Mouse (Mus musculus): ENCODE results near the gene Col6a6. TPM values are rescaled to one million over a fixed set of nuclear protein-coding genes. Genes with fewer than 3 reads are reported as not detected.

Col6a6 gene
- polyA plus RNA-seq, 1 experiment, result 0.28 TPM

DNA sequence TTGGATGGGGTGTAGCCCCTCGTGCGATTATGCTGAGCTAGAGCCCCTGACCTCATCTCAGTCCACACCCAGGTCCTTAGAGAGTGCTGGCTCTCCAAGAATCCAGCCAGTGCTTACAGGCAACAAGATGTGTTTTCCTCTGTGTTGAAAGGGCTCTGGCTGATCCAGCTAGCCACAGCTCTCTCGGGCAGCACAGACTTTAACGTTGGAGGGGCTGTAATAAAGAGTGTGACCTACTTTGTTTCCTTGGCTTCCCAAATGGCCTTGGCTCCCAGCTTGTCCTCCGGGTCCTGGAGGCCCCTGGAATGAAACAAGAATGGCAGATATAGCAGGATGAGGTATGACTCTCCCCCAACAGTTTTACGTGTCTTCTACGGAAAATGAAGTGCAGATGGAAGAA, 96.0 kb downstream of the Col6a6 start:
- no peak overlapping the region for H3K4me3 ChIP-seq (ENCODE audit: insufficient read depth, low read depth, low read length)
- TF ChIP-seq CTCF (conservative IDR thresholded peaks at IDR 0.05; ENCODE audit: insufficient read depth, insufficient read length, low read depth, low read length) (no peak), POLR2A (IDR thresholded peaks at IDR 0.05; ENCODE audit: low read depth, low read length) (no peak)
- no peaks in the 10 kb centered on the region; the same call in 1 of the 2 replicates for H3K4me1 ChIP-seq (ENCODE audit: control insufficient read depth, insufficient read depth, low read length)
- no peak for DNase-seq
- H3K27me3 ChIP-seq (replicated peaks; ENCODE audit: control insufficient read depth, insufficient read depth, low read length), result no peaks in the 10 kb centered on the region
- WGBS, result 55% methylated on average over 7 of the region's 7 CpGs
- no peaks in the 10 kb centered on the region for H3K36me3 ChIP-seq (ENCODE audit: control insufficient read depth, insufficient read depth, low read length)
- no peak overlapping the region for H3K27ac ChIP-seq (ENCODE audit: insufficient read depth, low read depth, low read length)

DNA sequence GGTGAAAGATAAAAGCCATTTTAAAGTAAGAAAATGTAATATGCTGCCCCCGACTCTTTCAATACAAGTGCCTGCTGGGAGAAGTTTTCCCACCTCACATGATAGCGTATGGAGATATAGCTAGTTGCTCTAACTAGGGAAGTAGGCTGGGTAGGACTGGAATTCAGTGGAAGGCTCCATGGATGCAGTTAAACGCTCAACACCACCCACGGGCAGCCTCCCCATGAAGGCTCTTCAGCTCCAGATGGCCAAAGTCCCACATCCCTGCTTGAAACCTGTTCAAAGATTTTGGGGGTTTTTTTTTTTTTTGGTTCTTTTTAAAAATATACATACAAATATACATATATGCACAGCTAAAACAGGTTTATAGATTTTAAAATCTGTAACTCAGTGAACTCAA, 107.5 kb downstream of the Col6a6 start:
- no peaks in the 10 kb centered on the region for H3K36me3 ChIP-seq (ENCODE audit: control insufficient read depth, insufficient read depth, low read length)
- WGBS, result 87% methylated on average over 4 of the region's 4 CpGs
- no peak overlapping the region for H3K4me3 ChIP-seq (ENCODE audit: insufficient read depth, low read depth, low read length)
- no peak for DNase-seq
- H3K27ac ChIP-seq (ENCODE audit: insufficient read depth, low read depth, low read length), result no peak overlapping the region
- no peak for TF ChIP-seq CTCF (conservative IDR thresholded peaks at IDR 0.05; ENCODE audit: insufficient read depth, insufficient read length, low read depth, low read length)
- no peak for TF ChIP-seq POLR2A (IDR thresholded peaks at IDR 0.05; ENCODE audit: low read depth, low read length)
- H3K4me1 ChIP-seq (ENCODE audit: control insufficient read depth, insufficient read depth, low read length), result no peaks in the 10 kb centered on the region
- H3K27me3 ChIP-seq (replicated peaks; ENCODE audit: control insufficient read depth, insufficient read depth, low read length), result no peaks in the 10 kb centered on the region

DNA sequence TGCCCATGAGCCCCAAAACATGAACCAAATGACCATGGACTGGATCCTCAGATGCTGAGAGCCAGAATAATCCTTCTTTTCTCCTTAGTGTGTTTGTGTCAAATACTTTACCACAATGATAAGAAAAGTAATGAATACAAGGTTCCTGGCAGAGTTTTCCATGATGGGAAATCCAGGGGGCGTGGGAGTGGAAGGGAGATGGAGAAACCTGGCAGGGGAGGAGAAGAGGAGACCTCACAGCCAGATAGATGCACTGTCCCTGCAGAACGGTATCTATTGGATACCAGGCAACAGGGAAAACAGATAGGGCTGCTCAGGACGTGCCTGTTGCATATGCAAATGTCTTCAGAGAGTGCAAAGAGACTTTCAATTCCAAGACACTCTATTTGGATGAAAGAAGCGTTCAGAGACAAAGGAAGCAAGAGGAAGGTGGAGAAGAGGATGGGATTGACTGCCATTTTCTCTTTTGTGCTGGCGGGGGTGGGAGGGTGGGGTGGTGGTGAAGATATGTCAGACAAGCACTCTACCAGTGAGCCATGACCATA, 108.0 kb downstream of the Col6a6 start:
- Histone ChIP-seq H3K4me3 (ENCODE audit: insufficient read depth, low read depth, low read length) (no peak overlapping the region), H3K27me3 (replicated peaks; ENCODE audit: control insufficient read depth, insufficient read depth, low read length) (no peaks in the 10 kb centered on the region), H3K4me1 (ENCODE audit: control insufficient read depth, insufficient read depth, low read length) (no peaks in the 10 kb centered on the region), H3K27ac (ENCODE audit: insufficient read depth, low read depth, low read length) (no peak overlapping the region), H3K36me3 (ENCODE audit: control insufficient read depth, insufficient read depth, low read length) (no peaks in the 10 kb centered on the region)
- no peak for TF ChIP-seq CTCF (conservative IDR thresholded peaks at IDR 0.05; ENCODE audit: insufficient read depth, insufficient read length, low read depth, low read length)
- 47% methylated on average over 5 of the region's 5 CpGs for WGBS
- DNase-seq, result no peak

DNA sequence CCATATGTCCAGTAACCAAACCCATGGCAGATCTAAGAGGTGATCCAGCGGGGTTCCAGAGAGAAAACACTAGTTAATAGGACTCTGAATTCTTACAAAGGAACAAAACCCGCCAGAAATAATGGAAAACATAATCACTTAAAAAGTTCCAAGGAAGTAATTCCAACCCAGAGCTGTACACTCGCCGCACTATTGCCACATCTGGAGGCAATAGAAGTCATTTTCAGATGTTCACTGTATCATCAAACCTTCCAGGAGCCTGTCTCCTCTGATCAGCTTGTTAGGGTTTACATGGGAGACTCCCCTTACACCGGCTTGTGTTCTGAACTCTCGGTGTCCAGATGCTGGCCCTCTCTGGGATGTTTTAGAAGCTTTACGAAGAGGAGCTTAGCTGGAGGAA, 108.6 kb downstream of the Col6a6 start:
- WGBS, result 87% methylated on average over 7 of the region's 7 CpGs
- TF ChIP-seq CTCF (conservative IDR thresholded peaks at IDR 0.05; ENCODE audit: insufficient read depth, insufficient read length, low read depth, low read length) (no peak), POLR2A (IDR thresholded peaks at IDR 0.05; ENCODE audit: low read depth, low read length) (no peak)

DNA sequence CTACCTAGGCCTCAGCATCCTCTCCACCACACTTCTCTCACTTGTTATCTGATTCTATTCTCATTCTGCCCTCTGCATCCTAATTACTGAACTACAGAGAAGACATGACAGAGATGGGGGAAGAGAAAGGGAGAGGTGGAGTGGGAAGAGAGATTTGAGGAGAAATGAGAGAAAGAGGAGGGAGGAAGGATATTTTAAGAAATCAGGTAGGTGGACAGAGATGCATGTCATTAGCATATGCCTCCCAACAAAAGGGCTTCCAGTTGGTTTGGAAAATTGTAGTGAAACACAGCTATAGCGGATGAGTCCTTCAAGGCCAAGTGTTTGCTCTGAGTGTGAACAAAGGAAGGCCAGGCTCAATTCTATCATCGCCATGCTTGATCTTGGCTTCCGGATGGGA, 115.9 kb downstream of the Col6a6 start:
- DNase-seq, result no peak
- Histone ChIP-seq H3K27me3 (replicated peaks; ENCODE audit: control insufficient read depth, insufficient read depth, low read length) (no peaks in the 10 kb centered on the region), H3K27ac (ENCODE audit: insufficient read depth, low read depth, low read length) (no peak overlapping the region), H3K4me1 (ENCODE audit: control insufficient read depth, insufficient read depth, low read length) (no peaks in the 10 kb centered on the region), H3K4me3 (ENCODE audit: insufficient read depth, low read depth, low read length) (no peak overlapping the region), H3K36me3 (ENCODE audit: control insufficient read depth, insufficient read depth, low read length) (no peaks in the 10 kb centered on the region)
- TF ChIP-seq POLR2A (IDR thresholded peaks at IDR 0.05; ENCODE audit: low read depth, low read length) (no peak), CTCF (conservative IDR thresholded peaks at IDR 0.05; ENCODE audit: insufficient read depth, insufficient read length, low read depth, low read length) (no peak)
- 97% methylated on average over 3 of the region's 3 CpGs for WGBS

More for the DNA sequence above, 108.6 kb downstream of the Col6a6 start:
- Histone ChIP-seq H3K36me3 (ENCODE audit: control insufficient read depth, insufficient read depth, low read length) (no peaks in the 10 kb centered on the region), H3K4me1 (ENCODE audit: control insufficient read depth, insufficient read depth, low read length) (no peaks in the 10 kb centered on the region), H3K27me3 (replicated peaks; ENCODE audit: control insufficient read depth, insufficient read depth, low read length) (no peaks in the 10 kb centered on the region), H3K4me3 (ENCODE audit: insufficient read depth, low read depth, low read length) (no peak overlapping the region), H3K27ac (ENCODE audit: insufficient read depth, low read depth, low read length) (no peak overlapping the region)
- DNase-seq, result no peak

DNA sequence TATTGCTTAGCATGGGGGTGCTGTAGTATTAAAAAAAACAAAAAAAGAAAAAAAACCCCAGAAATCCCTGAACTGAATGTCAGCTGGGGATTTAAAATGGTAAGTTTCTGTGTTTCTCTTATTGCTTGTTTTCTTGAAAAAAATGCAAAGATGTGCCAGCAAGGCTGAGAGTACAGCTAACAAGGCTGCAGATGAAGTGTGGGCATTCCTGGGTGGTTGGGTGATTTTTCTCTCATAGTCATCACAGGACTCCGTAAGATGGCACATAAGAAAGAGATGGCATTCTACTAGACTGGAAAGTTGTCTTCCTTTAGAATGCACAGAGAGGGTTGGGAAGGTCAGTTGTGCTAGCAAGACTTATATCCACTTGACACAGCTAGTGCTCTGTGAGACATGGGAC, 122.9 kb downstream of the Col6a6 start:
- Histone ChIP-seq H3K27me3 (replicated peaks; ENCODE audit: control insufficient read depth, insufficient read depth, low read length) (no peaks in the 10 kb centered on the region), H3K4me3 (ENCODE audit: insufficient read depth, low read depth, low read length) (no peak overlapping the region), H3K4me1 (ENCODE audit: control insufficient read depth, insufficient read depth, low read length) (no peaks in the 10 kb centered on the region), H3K27ac (ENCODE audit: insufficient read depth, low read depth, low read length) (no peak overlapping the region), H3K36me3 (ENCODE audit: control insufficient read depth, insufficient read depth, low read length) (no peaks in the 10 kb centered on the region)
- 100% methylated on average over 1 of the region's 1 CpGs for WGBS
- TF ChIP-seq POLR2A (IDR thresholded peaks at IDR 0.05; ENCODE audit: low read depth, low read length) (no peak), CTCF (conservative IDR thresholded peaks at IDR 0.05; ENCODE audit: insufficient read depth, insufficient read length, low read depth, low read length) (no peak)
- DNase-seq, result no peak

DNA sequence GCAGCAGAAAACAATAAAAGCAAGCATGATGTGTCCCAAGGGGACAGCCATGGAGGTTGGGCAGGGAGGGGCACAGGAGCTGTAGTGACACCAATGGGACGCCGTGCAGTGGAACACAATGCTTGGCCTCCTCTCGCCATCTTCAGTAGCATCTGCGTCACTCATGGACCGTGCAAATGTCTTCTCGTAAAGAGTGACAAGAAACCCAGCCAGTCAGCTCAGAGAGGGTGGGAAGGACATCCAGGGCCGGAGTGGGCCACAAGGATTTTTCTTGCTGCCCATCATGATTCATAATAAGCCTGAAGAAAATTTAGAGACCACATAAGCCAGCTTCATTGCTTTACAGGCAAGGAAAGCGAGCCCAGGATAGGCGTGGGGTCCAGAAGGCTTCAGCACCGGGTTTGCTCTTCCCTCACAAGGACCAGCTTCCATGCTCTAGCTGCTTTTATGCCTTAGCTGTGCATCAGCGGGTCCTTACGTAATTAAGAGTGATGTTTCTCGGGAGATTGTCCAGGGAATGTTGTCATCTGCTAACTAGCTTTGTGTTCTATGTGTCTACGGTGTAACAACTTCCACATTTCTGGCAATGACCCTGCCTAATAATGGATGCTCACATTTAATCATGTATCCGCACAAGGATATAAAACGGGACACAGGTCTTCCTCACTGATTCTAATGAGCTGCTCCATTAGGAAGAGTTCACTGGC, 123.6 kb downstream of the Col6a6 start:
- Histone ChIP-seq H3K4me3 (ENCODE audit: insufficient read depth, low read depth, low read length) (no peak overlapping the region), H3K27me3 (replicated peaks; ENCODE audit: control insufficient read depth, insufficient read depth, low read length) (no peaks in the 10 kb centered on the region), H3K27ac (ENCODE audit: insufficient read depth, low read depth, low read length) (no peak overlapping the region), H3K36me3 (ENCODE audit: control insufficient read depth, insufficient read depth, low read length) (no peaks in the 10 kb centered on the region), H3K4me1 (ENCODE audit: control insufficient read depth, insufficient read depth, low read length) (no peaks in the 10 kb centered on the region)
- WGBS, result 77% methylated on average over 16 of the region's 16 CpGs
- no peak for DNase-seq
- TF ChIP-seq CTCF (conservative IDR thresholded peaks at IDR 0.05; ENCODE audit: insufficient read depth, insufficient read length, low read depth, low read length), result no peak
